Mouse (Mus musculus) thymus, adult 18-20 months (tissue): ENCODE results near the gene Pcyt1a.
"Not testable (repeated sequence)": the region's sequence is repeated elsewhere in the genome, so short reads cannot be mapped to it uniquely, and the experiment has no call there.

Experiments
- DNase-seq, 2 experiments: peaks; one replicate each; pipeline ENCODE4 v3.0.0; 2022; ENCODE audit warnings: mixed read lengths in 2 of 2

The Pcyt1a gene

DNA sequence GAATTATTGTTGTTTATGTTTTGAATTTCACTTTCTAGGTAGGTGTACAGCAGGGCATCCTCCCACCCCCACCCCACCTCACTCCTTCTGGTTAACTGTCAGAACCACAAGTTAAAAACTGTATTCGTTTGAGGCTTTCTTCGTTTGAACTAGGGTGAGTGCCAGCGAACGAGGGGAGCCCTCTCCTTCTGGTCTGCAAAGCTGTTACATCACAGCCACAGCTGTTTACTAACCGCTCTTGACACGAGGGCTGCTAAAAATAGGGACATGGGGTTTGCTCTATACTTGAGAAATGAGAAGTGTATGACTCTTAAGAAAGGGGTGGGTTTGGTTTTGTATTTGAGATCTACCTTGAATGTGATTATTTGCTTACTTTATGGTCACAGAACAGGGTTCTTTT, 3.3 kb downstream of the Pcyt1a start:
- DNase-seq, result peak; percentile 63 to 78

DNA sequence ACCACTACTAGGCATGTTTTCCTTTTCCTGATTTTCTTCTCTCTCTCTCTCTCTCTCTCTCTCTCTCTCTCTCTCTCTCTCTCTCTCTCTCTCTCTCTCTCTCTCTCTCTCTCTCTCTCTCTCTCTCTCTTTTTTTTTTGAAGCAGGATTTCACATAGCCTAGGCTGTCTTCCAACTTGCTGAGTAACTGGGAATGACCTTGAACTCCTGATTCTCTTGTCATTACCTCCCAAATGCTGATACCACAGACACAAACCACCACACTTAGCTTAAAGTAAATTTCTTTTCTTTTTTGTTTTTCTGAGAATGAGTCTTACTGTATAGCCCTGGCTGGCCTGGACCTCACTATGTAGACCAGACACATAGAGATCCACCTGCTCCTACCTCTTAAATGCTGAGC, 4.0 kb downstream of the Pcyt1a start:
- no peak for DNase-seq

DNA sequence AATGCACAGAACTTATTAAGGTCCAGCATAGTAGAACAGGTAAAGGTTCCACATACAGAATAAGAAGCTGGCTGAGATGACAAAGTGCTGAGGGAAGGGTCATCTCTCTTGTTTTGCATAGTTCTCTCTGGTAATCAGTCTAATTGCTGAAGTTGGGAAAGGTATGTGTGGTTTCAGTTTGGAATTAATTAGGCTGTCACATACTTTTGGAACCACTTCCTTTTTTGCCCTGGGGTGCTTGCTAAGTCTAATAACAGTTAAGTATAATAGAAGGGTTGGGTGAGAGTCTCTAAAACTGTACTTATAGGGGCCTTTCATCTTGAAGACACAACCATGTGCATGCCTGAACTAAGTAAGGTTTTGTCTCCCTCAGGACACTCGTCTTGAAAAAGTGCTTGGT, 5.9 kb downstream of the Pcyt1a start:
- DNase-seq, result no peak

DNA sequence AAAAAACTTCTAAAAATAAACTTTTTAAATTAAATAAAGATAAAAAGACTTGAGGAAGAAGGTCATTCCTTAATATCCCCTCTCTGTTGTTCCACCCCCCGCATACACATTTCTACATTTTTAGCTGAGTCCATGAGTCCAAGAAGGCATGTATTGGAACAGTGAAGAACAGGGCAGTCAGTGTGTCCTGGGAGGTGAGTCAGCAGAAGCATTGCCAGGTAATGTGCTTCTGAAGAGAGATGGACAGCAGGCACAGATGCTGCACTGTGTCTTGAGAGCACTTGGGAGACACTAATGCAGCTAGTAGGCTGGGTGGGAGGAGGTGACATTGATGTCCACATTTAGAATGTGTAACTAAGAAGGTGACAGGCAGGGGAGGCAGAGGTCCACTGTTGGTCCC, 6.5 kb downstream of the Pcyt1a start:
- no peak for DNase-seq

DNA sequence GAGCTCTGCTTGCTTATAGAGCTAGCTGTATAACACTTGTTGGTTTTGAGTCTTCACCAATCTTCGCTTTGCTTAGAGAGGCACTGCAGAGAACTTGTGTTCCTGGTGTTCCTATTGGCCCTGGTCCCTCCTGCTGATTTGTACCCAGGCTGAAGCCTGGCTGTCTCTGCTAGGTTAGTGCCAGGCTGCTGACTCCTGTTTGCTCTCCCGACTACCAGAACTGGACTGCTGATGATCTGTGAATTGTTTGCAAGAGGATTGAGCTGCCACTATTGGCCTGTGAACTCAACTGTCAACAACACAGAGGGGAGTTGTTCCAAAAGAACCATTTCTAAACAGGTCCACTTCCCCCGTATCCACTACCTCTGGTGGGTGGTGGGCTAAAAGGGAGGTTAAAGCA, 10.7 kb downstream of the Pcyt1a start:
- no peak for DNase-seq

DNA sequence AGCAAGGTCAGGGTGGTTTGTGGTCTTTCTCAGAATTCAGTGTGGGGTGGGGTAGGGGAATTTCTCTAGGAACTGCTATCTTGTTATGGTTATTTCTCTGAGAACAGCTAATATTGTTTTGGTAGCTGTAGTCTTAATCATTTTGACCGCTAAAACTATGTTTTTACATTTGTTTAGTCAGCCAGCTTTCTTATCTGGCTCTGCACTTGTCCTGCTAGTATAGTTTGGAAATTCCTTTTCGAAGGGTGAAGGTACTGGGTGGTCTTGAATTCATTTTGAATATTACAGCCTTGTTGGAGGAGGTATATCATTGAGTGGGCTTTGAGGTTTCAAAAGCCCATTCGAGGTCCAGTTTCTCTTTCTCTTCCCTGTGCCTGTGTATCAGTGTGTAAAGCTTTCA, 13.9 kb downstream of the Pcyt1a start:
- DNase-seq, result not testable (repeated sequence)

DNA sequence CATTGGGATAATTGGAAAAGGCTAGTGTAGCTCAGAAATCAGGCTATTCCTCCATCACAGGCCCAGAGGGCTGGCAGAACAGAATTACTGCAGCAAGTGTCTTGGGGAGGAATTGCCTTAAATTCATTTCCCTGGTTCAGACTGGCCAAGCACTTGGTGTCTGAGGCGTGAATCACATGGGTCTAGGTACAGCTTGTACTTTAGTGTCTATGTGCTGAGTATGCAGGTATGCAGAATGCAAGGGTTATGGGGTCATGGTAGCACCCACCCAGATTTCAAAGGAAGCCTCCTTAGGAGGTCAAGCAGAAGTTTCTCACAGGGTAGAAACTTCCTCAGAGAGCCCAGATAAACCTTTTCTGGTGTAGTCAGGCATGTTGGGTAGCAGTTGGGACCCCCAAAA, 14.8 kb downstream of the Pcyt1a start:
- DNase-seq, result no peak

DNA sequence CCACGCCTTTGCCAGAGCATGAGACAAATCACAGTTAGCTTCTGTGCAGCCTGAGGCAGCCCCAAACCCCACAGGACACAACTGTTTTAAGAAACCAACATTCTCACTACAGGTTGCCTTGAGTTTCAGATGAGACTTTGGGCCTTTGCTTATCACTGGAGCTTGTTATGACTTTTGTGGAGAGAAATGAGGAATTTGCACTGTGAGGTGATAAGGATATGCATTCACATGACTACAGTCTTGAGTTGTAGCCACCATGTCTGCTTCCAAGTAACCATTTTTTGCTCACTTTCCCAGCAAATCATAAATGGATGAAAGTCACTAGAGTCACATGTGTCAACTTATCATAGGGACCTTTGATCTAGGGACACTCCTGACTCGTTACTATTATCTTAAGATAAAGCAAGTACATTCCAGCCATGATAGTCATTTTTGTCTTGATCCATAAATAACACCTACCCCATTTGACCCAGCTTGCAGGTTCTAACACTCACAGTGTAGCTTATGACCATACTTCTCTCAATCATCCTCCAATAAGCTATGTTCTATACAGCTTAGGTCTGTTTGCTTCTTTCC, 15.9 kb downstream of the Pcyt1a start:
- no peak for DNase-seq

DNA sequence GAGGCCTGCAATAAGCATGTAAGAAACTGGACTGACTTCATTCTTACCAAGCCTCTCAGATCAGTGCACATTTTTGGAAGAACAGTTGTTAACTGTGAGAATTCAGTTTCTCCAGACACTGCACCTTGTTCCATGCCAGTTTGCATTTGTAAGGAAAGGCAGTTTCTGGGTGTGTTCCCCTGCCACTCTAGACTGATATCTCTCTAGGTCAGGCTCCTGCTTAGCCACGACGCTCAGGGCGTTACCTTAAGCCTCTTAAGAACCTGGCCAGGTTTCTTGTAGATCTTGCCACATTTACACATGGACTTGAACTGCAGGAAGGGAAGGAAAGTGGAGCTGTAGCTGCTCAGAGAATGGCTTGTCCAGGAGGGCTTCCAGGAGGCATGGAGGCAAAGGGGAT, 18.9 kb downstream of the Pcyt1a start:
- DNase-seq, result no peak

DNA sequence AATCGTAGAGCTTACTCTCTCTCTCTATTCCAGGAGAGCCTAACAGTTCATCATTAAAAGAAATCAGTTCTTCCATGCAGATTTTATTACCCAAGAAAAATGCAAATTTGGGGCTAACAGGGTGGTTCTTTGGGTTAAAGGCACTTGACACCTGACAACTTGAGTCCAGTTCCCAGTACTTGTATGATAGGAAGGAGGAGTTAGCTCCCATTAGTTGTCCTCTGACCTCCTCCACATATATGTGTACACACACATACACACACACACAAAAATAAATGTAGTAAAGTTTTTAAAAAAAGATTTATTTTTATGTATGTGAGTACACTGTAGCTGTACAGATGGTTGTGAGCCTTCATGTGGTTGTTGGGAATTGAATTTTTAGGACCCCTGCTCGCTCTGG, 19.4 kb downstream of the Pcyt1a start:
- no peak for DNase-seq

DNA sequence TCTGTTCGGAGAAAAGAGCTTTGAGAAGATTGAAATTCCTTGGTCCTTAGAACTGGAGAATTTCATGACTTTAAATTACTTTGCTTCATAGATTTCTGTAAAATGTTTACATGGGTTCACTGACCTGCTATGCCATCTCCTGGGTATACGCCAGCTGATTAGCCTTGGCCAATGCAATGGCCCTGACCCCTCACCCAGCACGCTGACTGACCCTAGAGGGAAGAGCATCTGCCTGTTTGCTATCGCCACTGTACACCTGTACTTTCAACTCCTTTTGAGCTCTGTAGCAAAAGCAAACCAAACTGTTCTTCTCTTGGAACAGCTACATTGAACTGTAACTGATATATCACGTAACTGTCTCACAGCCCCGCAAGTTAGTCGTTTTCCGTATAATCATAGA, 22.4 kb downstream of the Pcyt1a start:
- DNase-seq, result no peak

DNA sequence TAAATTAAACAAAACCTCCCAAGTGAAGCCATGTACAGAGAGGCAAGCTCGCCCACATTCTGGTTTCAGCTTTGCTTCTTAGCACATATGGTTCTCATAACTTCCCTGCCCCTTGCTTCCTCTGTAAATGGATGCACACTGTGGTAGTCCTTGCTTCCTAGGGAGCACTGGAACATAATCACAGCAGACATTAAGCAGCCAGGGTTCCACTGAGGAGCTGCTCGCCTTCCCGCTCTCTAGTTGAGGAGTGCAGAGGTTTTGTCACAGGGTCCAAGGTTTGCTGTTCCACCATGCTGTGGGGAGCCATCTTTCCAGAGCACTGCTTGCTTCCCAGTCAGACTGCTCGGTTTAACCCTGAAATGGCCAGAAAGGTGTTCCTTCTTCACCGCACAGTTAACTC, 23.9 kb downstream of the Pcyt1a start:
- no peak for DNase-seq

DNA sequence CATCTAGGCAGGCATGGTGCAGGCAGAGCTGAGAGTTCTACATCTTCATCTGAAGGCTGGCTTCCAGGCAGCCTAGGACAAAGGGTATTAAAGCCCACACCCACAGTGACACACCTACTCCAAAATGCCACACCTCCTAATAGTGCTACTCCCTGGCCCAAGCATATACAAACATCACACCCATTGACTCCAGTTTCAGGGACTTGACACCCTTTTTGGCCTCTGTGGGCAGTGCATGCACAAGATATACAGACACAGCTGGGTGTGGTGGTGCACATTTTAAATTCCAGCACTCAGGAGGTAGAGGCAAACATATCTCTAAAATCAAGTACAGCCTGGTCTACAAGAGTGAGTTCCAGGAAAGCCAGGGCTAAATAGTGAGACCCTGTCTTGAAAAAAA, 25.4 kb downstream of the Pcyt1a start:
- DNase-seq, result no peak

DNA sequence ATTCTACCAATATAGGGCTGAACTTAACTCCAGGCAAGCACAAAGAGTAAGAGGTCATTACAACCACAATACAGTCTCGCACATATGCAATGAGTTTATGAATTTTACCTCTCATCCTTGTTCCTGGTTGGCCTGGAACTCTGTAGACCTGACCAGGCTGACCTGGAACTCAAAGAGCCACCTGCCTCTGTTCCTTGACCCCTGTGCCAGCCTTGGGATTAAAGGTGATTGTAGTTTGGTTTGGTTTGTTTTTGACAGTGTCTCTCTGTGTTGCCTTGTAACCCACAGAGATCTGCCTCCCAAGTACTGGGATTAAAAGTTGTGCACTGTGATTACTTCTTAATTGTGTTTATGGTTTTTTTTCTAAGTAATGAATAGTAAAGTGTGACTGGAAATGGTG, 26.0 kb downstream of the Pcyt1a start:
- DNase-seq, result no peak

DNA sequence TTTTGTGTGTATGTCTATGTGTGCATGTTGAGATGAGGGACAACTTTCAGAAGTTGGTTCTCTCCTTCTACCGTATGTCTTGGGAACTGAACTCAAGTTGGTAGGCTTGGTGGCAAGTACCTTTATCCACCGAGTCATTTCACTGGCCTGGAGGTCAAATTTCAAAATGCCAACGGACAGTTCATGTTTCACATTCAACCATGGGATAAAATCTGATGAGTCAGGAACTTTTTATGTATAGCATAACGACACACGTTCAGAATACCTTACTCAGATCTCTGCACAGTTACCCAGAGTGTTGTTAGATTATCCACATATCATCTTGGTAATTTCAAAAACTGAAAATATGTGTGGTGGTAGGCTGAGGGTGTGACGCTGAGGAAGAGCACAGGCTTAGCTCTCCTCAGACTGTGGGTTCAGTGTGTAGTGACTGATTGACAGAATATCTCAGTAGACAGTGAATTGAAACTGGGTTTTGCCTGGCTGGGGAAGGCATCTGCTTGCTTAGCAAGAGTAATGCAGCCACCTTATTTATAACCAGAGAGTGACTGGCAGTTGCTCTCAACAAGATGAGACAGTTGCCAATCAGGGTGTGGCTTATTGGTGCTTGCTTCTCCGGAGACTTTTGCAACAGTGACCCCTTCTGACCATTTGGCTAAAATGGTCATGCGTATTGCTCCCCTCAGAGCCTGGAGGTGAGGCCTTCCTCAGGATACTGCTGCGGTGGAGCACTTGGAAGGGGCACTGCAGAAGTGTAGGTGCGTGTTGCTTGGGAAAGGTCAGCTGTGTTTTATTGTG, 27.1 kb downstream of the Pcyt1a start:
- peak; percentile 5 to 21 for DNase-seq

DNA sequence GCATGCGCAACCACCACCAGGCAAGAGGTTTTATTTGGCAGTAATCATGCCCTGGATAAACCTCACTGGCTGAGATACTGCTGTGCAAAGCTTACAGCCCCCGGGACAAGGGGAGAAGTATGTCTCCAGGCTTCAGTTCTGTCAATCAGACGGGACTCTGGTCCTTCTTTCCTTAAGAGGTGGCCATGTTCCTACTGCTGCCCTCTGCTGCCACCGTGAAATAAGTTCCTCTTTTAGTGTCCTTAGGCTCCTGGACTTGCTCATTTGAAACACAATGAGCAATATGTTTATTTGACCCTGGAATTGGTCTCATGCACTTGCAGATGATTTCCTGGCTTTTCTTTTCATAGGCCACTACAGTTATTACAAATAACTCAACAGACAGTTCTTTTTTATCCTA, 29.8 kb downstream of the Pcyt1a start:
- no peak for DNase-seq

DNA sequence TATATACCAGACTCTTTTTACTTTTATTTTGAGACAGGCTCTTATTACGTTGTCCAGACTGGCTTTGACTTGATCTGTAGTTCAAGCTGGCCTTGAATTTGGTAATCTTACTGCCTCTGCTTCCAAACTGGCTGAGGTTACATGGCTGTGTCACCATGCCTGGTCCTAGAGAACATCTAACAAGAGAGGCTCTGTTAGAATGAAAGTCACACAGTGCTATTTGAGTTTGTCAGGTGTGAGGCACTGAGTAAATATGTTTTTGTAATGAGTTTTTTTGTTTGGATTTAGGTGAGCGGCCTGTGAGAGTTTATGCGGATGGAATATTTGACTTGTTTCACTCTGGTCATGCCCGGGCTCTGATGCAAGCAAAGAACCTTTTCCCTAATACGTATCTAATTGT, 31.0 kb downstream of the Pcyt1a start:
- no peak for DNase-seq

DNA sequence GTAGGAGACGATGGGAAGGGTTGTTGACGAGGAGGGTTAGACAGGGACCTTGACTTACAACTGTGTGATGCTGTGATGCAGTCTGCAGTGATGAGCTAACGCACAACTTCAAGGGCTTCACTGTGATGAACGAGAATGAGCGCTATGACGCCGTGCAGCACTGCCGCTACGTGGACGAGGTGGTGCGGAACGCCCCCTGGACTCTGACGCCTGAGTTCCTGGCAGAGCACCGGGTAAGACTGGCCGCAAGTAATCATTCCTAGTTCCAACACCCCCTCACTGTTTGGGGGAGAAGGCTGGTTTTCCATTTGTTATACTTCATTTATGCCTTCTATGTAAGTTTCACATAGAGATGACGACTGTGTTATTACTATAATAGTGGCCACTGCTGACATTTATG, 32.2 kb downstream of the Pcyt1a start:
- no peak for DNase-seq

DNA sequence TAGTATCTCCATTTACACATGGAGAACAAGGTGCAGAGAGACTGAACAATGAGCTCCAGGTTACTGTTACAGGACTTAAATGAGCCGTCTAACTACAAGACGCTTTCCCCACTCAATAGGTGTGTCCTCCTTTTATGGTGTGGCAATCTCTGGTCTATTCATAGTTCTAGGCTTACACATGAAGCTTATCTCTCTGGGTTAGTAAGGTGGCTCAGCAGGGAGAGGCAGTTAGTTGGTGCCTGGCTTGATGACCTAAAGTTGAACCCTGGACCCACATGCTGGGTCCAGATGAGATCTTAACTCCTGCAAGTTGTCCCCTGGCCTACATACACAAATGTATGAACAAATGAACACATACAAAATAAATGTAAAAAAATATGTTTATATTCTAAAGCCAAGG, 32.7 kb downstream of the Pcyt1a start:
- DNase-seq, result no peak

DNA sequence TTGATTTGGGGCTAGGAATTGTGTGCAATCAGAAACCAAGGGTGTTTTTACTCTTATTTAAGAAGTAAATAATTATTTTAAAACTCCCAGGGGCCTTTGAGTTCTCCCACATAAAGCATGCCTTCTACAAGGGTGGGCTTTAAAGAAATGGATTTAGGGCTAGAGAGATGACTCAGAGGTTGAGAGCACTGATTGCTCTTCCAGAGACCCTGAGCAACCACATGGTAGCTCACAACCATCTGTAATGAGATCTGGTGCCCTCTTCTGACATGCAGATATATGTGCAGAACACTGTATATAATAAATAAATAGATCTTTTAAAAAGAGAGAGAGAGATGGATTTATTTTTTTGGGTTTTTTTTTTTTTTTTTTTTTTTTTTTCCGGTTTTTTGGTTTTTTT, 34.2 kb downstream of the Pcyt1a start:
- DNase-seq, result no peak

DNA sequence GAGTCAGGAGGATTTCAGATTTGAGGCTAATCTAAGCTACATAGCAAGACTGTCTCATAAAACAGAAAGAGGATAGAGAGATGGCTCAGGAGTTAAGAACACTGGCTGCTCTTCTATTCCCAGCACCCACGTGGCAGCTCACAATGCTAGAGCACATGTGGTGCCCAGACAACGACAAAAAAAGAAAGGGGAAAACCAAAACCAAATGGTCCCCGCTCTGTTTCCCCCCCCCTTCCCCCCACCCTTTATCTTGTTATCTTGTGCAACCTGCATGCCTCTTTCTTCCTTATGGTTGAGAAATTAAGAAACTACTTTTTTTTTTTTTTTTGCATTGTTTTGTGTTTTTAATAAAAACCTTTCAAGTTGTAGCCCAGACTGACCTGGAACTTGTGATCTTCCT, 37.8 kb downstream of the Pcyt1a start:
- no peak for DNase-seq

DNA sequence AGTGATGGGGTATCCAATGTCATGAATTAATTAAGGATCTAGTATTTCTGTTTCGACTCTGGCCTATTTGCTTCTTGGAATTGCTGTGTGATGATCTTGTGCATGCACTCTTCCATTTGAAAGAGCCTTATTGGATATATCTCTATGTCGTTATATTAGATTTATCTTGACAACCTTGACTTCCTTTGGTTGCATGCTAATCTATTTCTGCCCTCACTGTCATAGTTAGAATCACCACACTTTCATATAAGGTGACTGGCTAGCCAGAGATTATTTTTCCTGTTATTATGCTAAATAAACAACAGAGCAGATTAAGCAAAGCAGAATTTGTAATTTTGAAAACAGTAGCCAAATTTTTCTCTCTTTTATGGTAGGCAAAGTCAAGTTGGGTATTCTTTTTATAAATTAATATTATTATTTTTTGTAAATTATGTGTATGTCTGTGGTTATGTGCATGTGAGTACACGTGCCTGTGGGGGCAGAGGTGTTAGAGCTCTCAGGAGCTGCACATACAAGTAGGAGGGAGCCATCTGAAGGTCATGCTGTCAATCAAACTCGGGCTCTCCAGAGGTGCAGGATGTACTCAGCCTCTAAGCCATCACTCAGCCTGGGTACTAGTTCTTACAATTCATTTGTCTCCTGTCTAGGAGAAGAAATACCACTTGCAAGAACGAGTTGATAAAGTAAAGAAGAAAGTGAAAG, 38.8 kb downstream of the Pcyt1a start:
- DNase-seq, result no peak

DNA sequence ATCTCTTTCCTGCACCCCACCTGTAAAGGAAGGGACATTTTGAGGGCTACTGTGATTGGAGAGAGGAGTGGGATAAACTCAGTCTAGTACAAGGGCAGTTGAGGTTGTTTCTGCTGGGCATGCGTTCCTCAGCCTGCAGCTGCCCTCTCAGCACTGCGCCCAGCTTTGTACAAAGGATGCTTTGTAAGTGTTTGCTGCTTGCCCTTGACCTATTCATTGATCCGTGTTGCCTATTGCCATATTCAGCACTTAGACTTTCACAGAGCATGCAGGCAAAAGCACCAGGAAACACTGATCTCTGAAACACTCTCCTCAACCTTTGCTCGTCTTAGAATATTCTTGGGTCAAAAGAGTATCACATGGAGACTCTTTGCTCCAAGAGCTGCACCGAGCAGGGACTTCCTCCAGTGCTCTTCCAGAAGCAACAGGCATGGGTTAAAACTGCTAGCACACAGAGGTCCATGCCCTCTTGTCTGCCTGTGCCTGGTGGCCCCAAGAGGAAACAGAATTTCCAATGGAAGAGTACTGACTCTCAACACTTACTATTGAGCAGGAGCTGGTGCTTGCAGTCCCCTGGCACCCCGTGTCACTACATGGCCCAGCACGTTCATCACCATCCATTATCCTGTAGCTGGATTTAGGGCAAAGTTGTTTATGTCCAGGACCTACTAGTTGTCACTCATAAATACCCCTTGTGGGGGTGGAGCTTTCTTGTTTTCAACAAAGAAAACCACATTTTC, 41.7 kb downstream of the Pcyt1a start:
- DNase-seq, result no peak

DNA sequence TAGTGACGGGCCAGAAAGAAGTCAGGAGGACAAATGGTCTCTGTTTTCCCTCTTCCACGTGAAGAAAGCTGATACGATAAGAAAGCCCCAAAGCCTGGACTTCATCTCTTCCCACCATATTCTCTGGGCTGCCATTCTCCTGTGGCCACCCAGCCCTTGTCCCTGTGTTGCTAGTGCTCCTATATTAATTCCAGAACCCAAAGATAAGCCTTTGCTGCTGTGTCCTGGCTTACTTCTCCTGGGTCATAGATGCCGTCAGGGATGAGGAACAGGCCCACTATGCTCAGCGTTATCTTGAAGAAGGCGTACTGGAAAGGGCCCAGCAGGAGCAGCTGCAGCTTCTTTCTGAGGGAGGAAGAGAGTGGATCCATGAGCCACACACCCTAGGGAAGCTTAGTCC, 46.6 kb downstream of the Pcyt1a start:
- DNase-seq, result no peak
